Mouse (Mus musculus) liver, postnatal 0 days (tissue): ENCODE data around the gene Fev. TPM values are rescaled to one million over a fixed set of nuclear protein-coding genes. Genes with fewer than 3 reads are reported as not detected.

Source experiments
- ATAC-seq: fragments of 200-750 bp; cut with Nextera tagmentation; 2 replicates; pipeline ENCODE4 v1.8.0; 2017; ENCODE audit warnings: mild to moderate bottlenecking, moderate library complexity
- DNase-seq: peaks from one replicate; pipeline ENCODE4 v3.0.0-alpha.2; 2016
- H3K27ac ChIP-seq: fragments of 300-500 bp; sonication (generic); 2 replicates; pipeline ENCODE4 v1.5.1; 2014; ENCODE audit warnings: antibody characterized with exemption, moderate library complexity, mild to moderate bottlenecking, low read depth
- H3K27me3 ChIP-seq: fragments of 300-500 bp; sonication (generic); 2 replicates; pipeline ENCODE4 v1.6.1; 2014; ENCODE audit warnings: low read length, control low read depth, mixed read lengths; ENCODE audit not compliant: insufficient read depth
- H3K36me3 ChIP-seq: fragments of 300-500 bp; sonication (generic); replicated peaks from 2 replicates; pipeline ENCODE4 v1.6.1; 2014; ENCODE audit warnings: mild to moderate bottlenecking, control low read depth, low read length, moderate library complexity, mixed read lengths; ENCODE audit not compliant: insufficient read depth
- H3K4me1 ChIP-seq: fragments of 300-500 bp; sonication (generic); 2 replicates; pipeline ENCODE4 v1.6.1; 2014; ENCODE audit warnings: antibody characterized with exemption, mild to moderate bottlenecking, control low read depth; ENCODE audit not compliant: insufficient read depth
- H3K4me2 ChIP-seq: fragments of 300-500 bp; sonication (generic); 2 replicates; pipeline ENCODE4 v1.6.1; 2014; ENCODE audit warnings: low read depth, mild to moderate bottlenecking, low read length, moderate library complexity, mixed read lengths
- H3K4me3 ChIP-seq: fragments of 300-500 bp; sonication (generic); 2 replicates; pipeline ENCODE4 v1.5.1; 2014; ENCODE audit warnings: low read depth, low read length
- H3K9ac ChIP-seq: fragments of 300-500 bp; sonication (generic); replicated peaks from 2 replicates; pipeline ENCODE4 v1.6.1; 2014; ENCODE audit warnings: mild to moderate bottlenecking, moderate library complexity
- H3K9me3 ChIP-seq: fragments of 300-500 bp; sonication (generic); 2 replicates; pipeline ENCODE4 v1.6.1; 2016; ENCODE audit warnings: mild to moderate bottlenecking, control low read depth, low read length, mixed read lengths
- CTCF ChIP-seq: sonication (generic); IDR thresholded peaks from 2 replicates; pipeline ENCODE4 v1.5.1; 2016; ENCODE audit warnings: antibody characterized with exemption, low read depth
- EP300 ChIP-seq: IDR thresholded peaks from 2 replicates; pipeline ENCODE4 v1.6.1; 2016; ENCODE audit warnings: antibody characterized with exemption, low read depth, mild to moderate bottlenecking
- WGBS: fragments of 180-500 bp; shearing (Covaris S2); extraction: QIAGEN DNeasy Blood & Tissue Kit; methylation state at CpG from one replicate; pipeline ENCODE4 v1.1.7; 2014; ENCODE audit not compliant: insufficient replicate concordance; 5-methylcytosine and 5-hydroxymethylcytosine counted together
- microRNA counts: library from miRNA; unstranded; fragments of <30 nt; microRNA quantifications from one replicate; lab custom pipeline; 2015
- microRNA-seq: library from miRNA; unstranded; fragments of <30 nt; microRNA quantifications from one replicate; pipeline ENCODE4, GENCODE M21; 2016
- polyA plus RNA-seq: library from polyadenylated mRNA; unstranded; fragments of >200 nt; fragmentation: Nextera tagmentation; extraction: Ambion mirVana; gene quantifications from 2 replicates; pipeline ENCODE4 v1.2.1, GENCODE M21; 2015

Fev gene
- polyA plus RNA-seq, 1 experiment from 2014 or later: 0.20 TPM

- Histone ChIP-seq H3K36me3 (no peaks in the 10 kb centered on the region), H3K4me1 (no peaks in the 10 kb centered on the region), H3K9ac (no peak overlapping the region), H3K27ac (no peak overlapping the region), H3K27me3 (peaks cover 39% of the 10 kb centered on the region), H3K9me3 (no peaks in the 10 kb centered on the region), H3K4me3 (no peak overlapping the region), H3K4me2 (no peak overlapping the region)
- DNase-seq: no peak
- 54% methylated on average over 5 of the region's 5 CpGs for WGBS
- no peak for TF ChIP-seq CTCF
- TF ChIP-seq EP300: no peak
- no peak for ATAC-seq
Measured at GRCm38 (mm10) chr1:74848946-74849345, 36.3 kb downstream of the Fev start.

- Histone ChIP-seq H3K27ac (no peak overlapping the region), H3K4me2 (no peak overlapping the region), H3K9me3 (no peaks in the 10 kb centered on the region), H3K4me3 (no peak overlapping the region), H3K4me1 (no peaks in the 10 kb centered on the region), H3K27me3 (peaks cover 17% of the 10 kb centered on the region), H3K36me3 (no peaks in the 10 kb centered on the region), H3K9ac (no peak overlapping the region)
- ATAC-seq (no peak), DNase-seq (no peak)
- 30% methylated on average over 9 of the region's 9 CpGs for WGBS
- TF ChIP-seq EP300 (no peak), CTCF (no peak)
Measured at GRCm38 (mm10) chr1:74846341-74846740, 38.9 kb downstream of the Fev start.

- H3K27ac ChIP-seq: no peak overlapping the region
- ATAC-seq (no peak), DNase-seq (no peak)
- H3K9me3 ChIP-seq: no peaks in the 10 kb centered on the region
- no peak overlapping the region for H3K9ac ChIP-seq
- H3K4me1 ChIP-seq: no peaks in the 10 kb centered on the region
- H3K4me2 ChIP-seq: no peak overlapping the region
- no peaks in the 10 kb centered on the region for H3K36me3 ChIP-seq
- 78% methylated on average over 5 of the region's 5 CpGs for WGBS
- TF ChIP-seq EP300 (no peak), CTCF (no peak)
- 0 out of 2 replicates have a peak, but pooled peaks cover 3% of the 10 kb centered on the region for H3K27me3 ChIP-seq
- no peak overlapping the region for H3K4me3 ChIP-seq
Measured at GRCm38 (mm10) chr1:74843090-74843489, 42.1 kb downstream of the Fev start.

GRCm38 (mm10) chr1:74833255-74833654 is 52.0 kb downstream of the Fev start:
- H3K27ac ChIP-seq: no peak overlapping the region
- H3K4me3 ChIP-seq: no peak overlapping the region
- H3K36me3 ChIP-seq: no peaks in the 10 kb centered on the region
- 77% methylated on average over 3 of the region's 3 CpGs for whole genome bisulfite sequencing
- DNase-seq (no peak), ATAC-seq (no peak)
- TF ChIP-seq CTCF (no peak), EP300 (no peak)
- H3K4me2 ChIP-seq: no peak overlapping the region
- no peaks in the 10 kb centered on the region for H3K9me3 ChIP-seq
- H3K9ac ChIP-seq: no peak overlapping the region
- H3K4me1 ChIP-seq: no peaks in the 10 kb centered on the region
- H3K27me3 ChIP-seq: peaks cover 5% of the 10 kb centered on the region

MicroRNAs within 50 kb of the gene (microRNA counts, 519-probe panel; counts per million panel counts)
- microRNA mmu-miR-375 (lab: Ali Mortazavi, UCI): 2,003 counts per million, percentile 17 among the panel's probes with 10 or more counts

Small RNA genes within 50 kb of the gene (microRNA-seq; reads per million reads assigned to microRNA genes)
- 3,833 reads per million, percentile 85 among the genes with 10 or more reads in this experiment for gene Mir375

Other genes with a start within 250 kb of the Fev start
- gene Ttll4, start 223.7 kb downstream of the Fev start, polyA plus RNA-seq: 2.4 and 2.5 TPM in 2 replicates
- gene Cyp27a1, start 171.8 kb downstream of the Fev start, polyA plus RNA-seq: 30.0 and 31.5 TPM in 2 replicates
- 0.04 and 0.11 TPM in 2 replicates for gene Prkag3, start 136.2 kb downstream of the Fev start, polyA plus RNA-seq
- 0.07 and 0.12 TPM in 2 replicates for gene Wnt6, start 113.5 kb downstream of the Fev start, polyA plus RNA-seq
- gene Wnt10a, start 93.9 kb downstream of the Fev start, polyA plus RNA-seq: 0.09 and 0.18 TPM in 2 replicates
- not detected in 2 replicates for gene Cdk5r2, start 30.5 kb downstream of the Fev start, polyA plus RNA-seq
- not detected in 2 replicates for gene Cryba2, start 7.7 kb upstream of the Fev start, polyA plus RNA-seq
- not detected in 2 replicates for gene Cfap65, start 50.2 kb upstream of the Fev start, polyA plus RNA-seq
- 1.1 TPM in 2 replicates for gene Ihh, start 66.3 kb upstream of the Fev start, polyA plus RNA-seq
- gene Nhej1, start 239.8 kb upstream of the Fev start, polyA plus RNA-seq: 3.0 and 3.5 TPM in 2 replicates
- gene Slc23a3, start 248.5 kb upstream of the Fev start, polyA plus RNA-seq: 2.3 and 2.8 TPM in 2 replicates